ENCODE assay signal across 15 mouse cellular contexts in genomic region chr11:68732066-68732465, GRCm38 (mm10).
"Had no signal": no experiment of that assay in that cellular context is flagged by ENCODE, and none has a peak within 500 bp of the region (broad histone marks: within the 10 kb centered on the region; RNA-seq: fewer than 3 reads in every experiment).

No protein-coding gene starts in this region.

- DNase-seq: kidney, postnatal 10 days; kidney, postnatal 4 days; lung, adult 2 months; lung, postnatal 4 days; midbrain, embryonic 14.5 days; retina, postnatal 1 day; right cerebral cortex, postnatal 4 days; spleen, adult 18-20 months; thymus, adult 18-20 months; thymus, postnatal 25 days had no signal

- H3K27me3 ChIP-seq: liver, embryonic 15.5 days; neural tube, embryonic 13.5 days had no signal

- H3K4me1 ChIP-seq: limb, embryonic 10.5 days; liver, embryonic 15.5 days; midbrain, embryonic 10.5 days; neural tube, embryonic 13.5 days had no signal

- H3K27ac ChIP-seq: layer of hippocampus, adult 2 months; limb, embryonic 10.5 days; liver, embryonic 15.5 days; midbrain, embryonic 10.5 days; neural tube, embryonic 13.5 days had no signal

- H3K4me3 ChIP-seq: layer of hippocampus, adult 2 months; limb, embryonic 10.5 days; liver, embryonic 15.5 days; midbrain, embryonic 10.5 days; neural tube, embryonic 13.5 days had no signal
